Mouse (Mus musculus): ENCODE results near the gene Man2a1.
A peak's percentile ranks its signal among the peaks of the same experiment; 100 is the strongest.

Gene Man2a1

GRCm38 (mm10) chr17:64600372-64601090 lies at the start of gene Man2a1:
Gene Man2a1, plus strand, starts transcription at chr17:64600736.
- DNase-seq (ENCODE audit: low spot score in 2 of 2) = peak; percentile 85 to 89

DNA sequence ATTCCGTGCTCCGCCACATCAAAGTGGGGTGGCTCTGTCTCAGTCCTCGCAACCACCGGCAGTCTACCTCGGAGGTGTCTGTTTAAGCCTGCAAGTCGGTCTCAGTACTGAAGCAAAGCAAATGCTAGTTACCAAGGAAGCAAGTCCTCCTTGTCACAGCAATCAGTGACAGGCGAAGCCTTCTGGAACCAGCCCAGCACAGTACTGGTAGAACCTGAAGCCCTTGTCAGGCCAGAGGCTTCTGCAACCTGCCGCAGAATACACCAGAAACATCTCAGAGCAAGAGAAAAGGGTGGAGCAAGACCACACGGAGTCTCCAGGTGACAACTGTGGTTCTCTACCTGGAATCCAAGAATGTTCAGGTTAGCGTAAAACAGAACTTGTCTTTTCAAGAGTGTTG lies 47.2 kb upstream of the Man2a1 start:
- no peak for DNase-seq (ENCODE audit: low spot score in 2 of 2)

DNA sequence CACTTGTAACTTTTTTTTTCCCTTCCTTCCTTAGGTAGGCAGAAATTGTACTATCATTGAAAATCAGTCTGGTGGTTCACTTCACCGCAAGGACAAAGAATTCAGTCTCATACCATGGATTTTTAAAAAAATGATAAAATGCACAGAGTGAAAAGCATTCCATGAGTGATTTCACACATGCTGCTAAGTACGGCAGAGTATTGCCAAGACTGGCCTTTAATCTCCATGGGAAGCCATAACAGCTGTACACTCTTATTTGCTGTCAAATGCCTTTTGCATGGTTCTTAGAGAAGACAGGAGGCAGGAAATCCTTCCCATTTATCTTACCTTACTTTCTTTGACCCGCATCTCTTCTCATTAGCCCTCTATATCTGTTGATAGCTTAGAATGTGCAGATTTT lies 45.6 kb upstream of the Man2a1 start:
- DNase-seq (ENCODE audit: low spot score in 2 of 2) = no peak

- no peak for DNase-seq (ENCODE audit: low spot score in 2 of 2)
These were observed 43.7 kb upstream of the Man2a1 start for GRCm38 (mm10) chr17:64556661-64557445.

GRCm38 (mm10) chr17:64558994-64559540 lies 41.5 kb upstream of the Man2a1 start:
- no peak for DNase-seq (ENCODE audit: low spot score in 2 of 2)

- DNase-seq (ENCODE audit: low spot score in 2 of 2) = no peak
These were observed 34.1 kb upstream of the Man2a1 start for GRCm38 (mm10) chr17:64566435-64566834.

DNA sequence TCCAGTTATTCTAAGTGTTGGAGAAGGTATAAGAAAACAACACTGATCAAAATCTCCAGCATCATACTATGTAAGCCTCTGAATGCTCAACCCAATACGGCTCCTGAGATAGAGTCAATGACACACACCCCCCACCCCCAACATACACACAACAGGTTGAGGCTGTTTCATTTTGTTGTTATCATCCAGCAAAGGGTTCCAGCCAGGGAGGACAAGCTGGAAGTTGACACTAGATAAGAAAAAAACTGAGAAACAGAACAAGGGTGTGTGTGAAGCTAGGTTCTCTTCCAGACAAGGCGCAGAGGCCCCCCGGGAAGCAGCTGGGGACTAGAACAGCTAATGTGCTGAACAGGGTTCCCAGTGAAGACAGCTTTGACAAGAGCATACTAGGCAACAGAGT lies 33.0 kb upstream of the Man2a1 start:
- DNase-seq (ENCODE audit: low spot score in 2 of 2) = no peak

GRCm38 (mm10) chr17:64573981-64574380 lies 26.6 kb upstream of the Man2a1 start:
- DNase-seq (ENCODE audit: low spot score in 2 of 2) = no peak

- no peak for DNase-seq (ENCODE audit: low spot score in 2 of 2)
These were observed 25.3 kb upstream of the Man2a1 start for GRCm38 (mm10) chr17:64575240-64575639.

- DNase-seq (ENCODE audit: low spot score in 2 of 2) = no peak
These were observed 23.1 kb upstream of the Man2a1 start for GRCm38 (mm10) chr17:64577485-64577884.

DNA sequence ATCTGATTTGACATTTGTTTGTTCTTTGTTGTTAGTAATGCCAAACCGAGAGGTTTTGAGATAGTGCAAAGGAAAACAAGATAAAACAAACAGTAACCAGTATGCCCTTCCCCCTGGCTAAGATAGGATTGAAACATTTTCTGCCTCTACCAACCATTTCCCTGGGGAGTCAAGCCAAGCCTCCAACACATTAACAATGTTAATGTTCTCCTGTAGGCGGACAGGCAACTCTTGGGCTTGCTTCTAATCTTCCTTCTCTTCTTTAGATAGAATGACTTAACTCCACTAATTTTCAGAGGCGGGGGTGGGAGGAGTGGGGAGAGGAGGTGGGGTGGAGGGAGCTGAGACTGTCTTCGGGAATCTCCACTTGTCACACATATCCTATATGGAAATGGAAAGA lies 22.2 kb upstream of the Man2a1 start:
- no peak for DNase-seq (ENCODE audit: low spot score in 2 of 2)

DNA sequence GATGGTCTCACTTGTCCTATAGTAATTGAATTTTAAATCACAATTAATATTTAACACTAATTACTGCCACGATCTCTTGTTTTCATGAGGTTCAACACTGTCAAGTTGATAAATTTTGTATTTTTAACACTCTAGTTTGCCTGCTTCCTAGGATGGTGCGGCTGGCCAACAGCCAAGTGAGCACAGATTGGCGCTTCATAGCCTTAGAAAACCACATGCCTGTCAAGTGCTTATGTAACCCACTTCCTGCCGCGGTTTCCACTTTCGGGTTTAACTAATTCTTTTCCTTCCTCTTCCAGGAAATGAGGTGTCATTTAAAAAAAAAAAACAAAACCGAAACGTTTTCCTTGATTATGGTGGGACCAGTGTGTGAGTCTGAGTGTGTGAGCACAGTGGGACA lies 20.8 kb upstream of the Man2a1 start:
- peak in 1 of 2 experiments; percentile 50 for DNase-seq (ENCODE audit: low spot score in 2 of 2)

- no peak for DNase-seq (ENCODE audit: low spot score in 2 of 2)
These were observed 19.4 kb upstream of the Man2a1 start for GRCm38 (mm10) chr17:64581133-64581532.

- DNase-seq (ENCODE audit: low spot score in 2 of 2) = no peak
These were observed 18.6 kb upstream of the Man2a1 start for GRCm38 (mm10) chr17:64581962-64582361.

DNA sequence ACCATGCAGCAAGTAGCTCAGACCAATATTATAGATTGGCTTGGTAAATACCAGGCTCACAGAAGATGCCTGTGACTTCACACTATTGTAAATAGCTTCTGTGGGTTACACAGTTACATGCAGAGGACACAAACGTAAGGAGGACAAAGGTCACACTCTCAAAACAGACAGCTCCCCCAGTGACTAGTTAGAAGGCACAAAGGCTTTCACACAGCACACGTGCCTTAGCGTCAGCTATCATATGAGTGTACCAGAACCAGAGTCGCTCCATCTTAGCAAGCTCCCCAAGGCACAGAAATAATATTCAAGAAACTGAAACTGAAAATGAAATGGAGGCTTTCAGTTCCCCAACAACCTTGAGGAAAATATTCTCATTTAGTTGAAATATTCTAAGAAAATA lies 10.1 kb upstream of the Man2a1 start:
- DNase-seq (ENCODE audit: low spot score in 2 of 2) = no peak

DNA sequence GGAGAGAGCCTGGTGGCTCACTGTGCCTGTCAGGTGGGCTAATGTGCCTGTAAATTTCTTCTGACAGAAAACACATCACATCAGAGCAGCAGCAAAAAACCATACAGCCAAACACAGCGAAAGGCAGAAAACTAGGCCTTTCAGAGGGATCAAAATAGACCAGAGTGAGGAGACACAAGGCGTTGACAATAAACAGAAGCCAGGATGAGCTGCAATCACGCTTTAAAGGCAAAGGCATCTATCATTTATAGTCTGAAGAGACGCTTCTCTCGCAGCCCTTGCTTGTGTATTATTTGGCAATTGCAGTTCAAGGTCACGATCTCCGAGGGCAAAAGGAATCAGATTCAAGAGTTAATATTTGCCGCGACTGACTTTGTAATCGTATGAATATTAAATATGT lies 9.2 kb upstream of the Man2a1 start:
- DNase-seq (ENCODE audit: low spot score in 2 of 2) = no peak

DNA sequence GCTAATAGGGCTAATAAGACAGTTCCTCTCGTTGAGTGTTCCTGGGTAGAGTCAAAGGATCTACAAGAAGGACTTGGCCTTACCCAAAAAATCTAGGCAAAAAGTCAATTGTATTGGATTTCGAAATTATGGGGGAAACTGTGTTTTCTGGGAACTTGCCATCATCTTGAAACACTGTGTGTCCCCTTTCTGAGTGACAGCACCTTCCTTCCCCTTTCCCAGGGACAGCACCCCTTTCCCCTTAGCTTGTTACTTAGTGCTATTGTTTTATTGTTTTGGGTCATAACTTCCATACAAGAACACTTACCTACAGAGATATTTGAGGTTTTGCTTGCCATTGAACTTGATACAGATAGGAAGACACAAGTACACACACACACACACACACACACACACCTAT lies 8.2 kb upstream of the Man2a1 start:
- no peak for DNase-seq (ENCODE audit: low spot score in 2 of 2)

GRCm38 (mm10) chr17:64592788-64593187 lies 7.7 kb upstream of the Man2a1 start:
- no peak for DNase-seq (ENCODE audit: low spot score in 2 of 2)

GRCm38 (mm10) chr17:64597770-64598169 lies 2.8 kb upstream of the Man2a1 start:
- DNase-seq (ENCODE audit: low spot score in 2 of 2) = no peak

DNA sequence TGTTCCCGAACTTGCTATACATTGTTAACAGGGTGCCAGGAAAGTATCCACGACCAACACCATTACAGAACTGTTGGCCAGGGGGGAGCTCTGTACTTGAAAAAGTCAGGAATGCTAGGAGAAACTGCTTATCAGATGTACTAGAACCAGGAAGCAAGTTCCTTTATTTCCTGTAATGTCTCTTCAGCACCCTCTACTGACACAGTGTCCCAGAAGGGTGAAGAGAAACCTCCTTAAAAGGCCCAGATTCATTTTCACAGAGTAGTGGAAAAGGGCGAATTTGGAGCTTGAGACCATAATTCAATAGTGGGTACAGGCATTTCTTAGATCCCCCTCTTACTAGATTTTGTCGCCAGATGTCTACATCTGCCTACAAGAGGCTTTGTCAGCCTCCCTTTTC lies 620 bp upstream of the Man2a1 start:
- peak in 1 of 2 experiments; percentile 62 for DNase-seq (ENCODE audit: low spot score in 2 of 2)

DNA sequence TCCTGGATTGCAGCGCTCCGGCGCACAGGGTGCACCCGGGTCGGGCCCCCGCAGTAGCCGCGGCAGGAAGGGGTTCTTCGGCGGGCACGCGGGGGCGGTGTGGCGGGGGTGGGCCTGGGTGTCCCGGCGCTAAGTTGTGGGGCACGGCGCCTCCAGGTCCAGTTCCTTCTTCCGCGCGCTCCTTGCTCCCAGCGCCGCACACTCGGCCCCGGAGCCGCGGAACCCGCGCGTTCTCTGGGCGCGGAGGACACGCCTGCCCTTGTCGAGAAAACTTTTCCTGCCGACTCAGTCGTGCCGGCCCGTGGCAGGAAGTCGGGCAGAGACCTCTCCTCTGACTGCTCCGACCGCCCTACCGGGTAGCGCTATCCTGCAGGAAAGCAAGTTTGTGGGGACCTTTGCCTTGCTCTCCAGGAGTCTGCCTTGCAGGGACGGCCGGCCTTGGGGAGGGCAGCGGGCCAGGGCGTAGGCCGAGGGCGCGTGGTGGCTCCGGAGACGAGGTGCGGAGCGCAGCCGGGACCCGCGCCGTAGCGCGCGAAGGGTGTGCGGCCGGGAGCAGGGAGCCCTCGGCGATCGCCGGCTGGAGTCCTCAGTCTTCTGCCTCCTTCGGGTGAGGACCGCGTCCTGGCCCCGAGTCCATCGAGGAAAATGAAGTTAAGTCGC lies 685 bp downstream of the Man2a1 start:
- DNase-seq (ENCODE audit: low spot score in 2 of 2) = peak in 1 of 2 experiments; percentile 51
